Mouse (Mus musculus): ENCODE data around the gene Dhx15. TPM values are rescaled to one million over a fixed set of nuclear protein-coding genes. Genes with fewer than 3 reads are reported as not detected.

The Dhx15 gene
- polyA plus RNA-seq, 2 experiments: 34.9 to 57.4 TPM

DNA sequence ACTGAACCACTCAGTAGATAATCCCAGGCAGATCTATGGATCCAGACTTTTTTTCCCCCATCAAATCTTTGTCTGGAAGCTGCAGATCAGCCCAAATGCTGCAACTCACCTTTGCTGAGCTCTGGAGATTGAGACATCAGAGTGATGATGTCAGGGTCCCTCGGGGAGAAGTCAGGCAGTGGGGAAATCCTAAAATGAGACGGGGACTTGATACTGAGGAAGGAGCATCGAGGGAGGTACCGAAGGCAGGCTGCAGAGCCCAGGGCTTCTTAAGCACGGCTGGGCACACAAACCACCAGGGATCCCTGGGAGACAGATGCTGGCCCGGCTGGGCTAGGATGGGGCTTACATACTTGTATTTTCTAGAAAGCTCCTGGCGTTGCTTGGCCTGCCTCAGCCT lies 64.1 kb downstream of the Dhx15 start:
- Histone ChIP-seq H3K4me1 (replicated peaks; ENCODE audit: control insufficient read depth in 2 of 2, insufficient read depth in 2 of 2, low read length in 1 of 2) (no peaks in the 10 kb centered on the region), H3K27me3 (ENCODE audit: control insufficient read depth, insufficient read depth, low read length) (no peaks in the 10 kb centered on the region), H3K9me3 (ENCODE audit: control insufficient read depth, low read length) (no peaks in the 10 kb centered on the region), H3K9ac (replicated peaks) (no peak overlapping the region), H3K27ac (no peak overlapping the region), H3K4me2 (ENCODE audit: low read depth) (no peak overlapping the region), H3K4me3 (ENCODE audit: insufficient read depth in 1 of 2, low read depth in 2 of 2, low read length in 2 of 2) (no peak overlapping the region), H3K36me3 (replicated peaks; ENCODE audit: control insufficient read depth, insufficient read depth, low read depth) (no peaks in the 10 kb centered on the region)
- TF ChIP-seq CTCF (IDR thresholded peaks at IDR 0.05; ENCODE audit: low read depth): no peak
- no peak for TF ChIP-seq EP300 (IDR thresholded peaks at IDR 0.05; ENCODE audit: low read depth)
- DNase-seq (ENCODE audit: low read depth in 3 of 3, low spot score in 3 of 3) (no peak), ATAC-seq (ENCODE audit: insufficient read depth) (no peak)
- WGBS (ENCODE audit: insufficient replicate concordance): 57% methylated on average over 7 of the region's 7 CpGs

DNA sequence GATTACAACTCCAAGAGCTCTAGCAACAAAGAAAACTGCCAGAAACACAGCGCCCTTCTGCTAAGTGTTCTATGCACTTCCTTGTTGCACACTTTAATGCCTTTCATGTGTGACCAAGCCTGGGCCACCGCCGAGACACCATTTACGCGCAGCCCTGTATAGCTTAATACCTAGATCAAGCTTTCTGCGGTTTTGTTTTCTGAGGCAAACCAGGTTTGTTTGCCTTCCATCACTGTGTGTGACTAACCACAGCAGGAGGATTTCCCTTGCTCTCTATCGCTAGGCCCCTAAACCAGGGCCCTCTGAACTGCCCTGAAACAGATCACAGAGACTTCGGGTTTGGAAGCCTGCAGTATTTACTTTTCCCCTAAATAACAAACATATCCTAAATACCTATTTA lies 64.5 kb downstream of the Dhx15 start:
- Histone ChIP-seq H3K9ac (replicated peaks) (no peak overlapping the region), H3K4me3 (ENCODE audit: insufficient read depth in 1 of 2, low read depth in 2 of 2, low read length in 2 of 2) (no peak overlapping the region), H3K9me3 (ENCODE audit: control insufficient read depth, low read length) (no peaks in the 10 kb centered on the region), H3K27me3 (ENCODE audit: control insufficient read depth, insufficient read depth, low read length) (no peaks in the 10 kb centered on the region), H3K4me2 (ENCODE audit: low read depth) (no peak overlapping the region), H3K36me3 (replicated peaks; ENCODE audit: control insufficient read depth, insufficient read depth, low read depth) (no peaks in the 10 kb centered on the region), H3K27ac (no peak overlapping the region), H3K4me1 (replicated peaks; ENCODE audit: control insufficient read depth in 2 of 2, insufficient read depth in 2 of 2, low read length in 1 of 2) (no peaks in the 10 kb centered on the region)
- TF ChIP-seq EP300 (IDR thresholded peaks at IDR 0.05; ENCODE audit: low read depth): no peak
- TF ChIP-seq CTCF (IDR thresholded peaks at IDR 0.05; ENCODE audit: low read depth): no peak
- 72% methylated on average over 8 of the region's 8 CpGs for WGBS (ENCODE audit: insufficient replicate concordance)
- DNase-seq (ENCODE audit: low read depth in 3 of 3, low spot score in 3 of 3) (no peak), ATAC-seq (ENCODE audit: insufficient read depth) (no peak)

DNA sequence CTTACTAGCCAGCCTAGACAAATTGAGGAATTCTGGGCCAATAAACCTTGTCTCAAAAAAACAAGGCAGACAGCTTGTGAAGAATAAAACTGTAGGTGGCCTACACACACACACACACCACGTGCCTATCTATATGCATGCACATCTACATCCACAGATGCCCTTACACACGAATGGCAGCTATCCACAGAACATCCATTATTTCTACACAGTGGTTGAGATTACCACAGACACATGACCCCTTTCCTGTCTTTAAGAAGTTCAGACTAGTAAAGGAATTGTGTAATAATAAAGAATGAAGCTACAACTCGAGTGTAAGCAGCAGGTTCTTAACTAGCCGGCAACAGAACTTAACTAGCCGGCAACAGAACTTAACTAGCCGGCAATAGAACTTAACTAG lies 68.2 kb downstream of the Dhx15 start:
- TF ChIP-seq EP300 (IDR thresholded peaks at IDR 0.05; ENCODE audit: low read depth) (no peak), CTCF (IDR thresholded peaks at IDR 0.05; ENCODE audit: low read depth) (no peak)
- no peaks in the 10 kb centered on the region for H3K9me3 ChIP-seq (ENCODE audit: control insufficient read depth, low read length)
- H3K4me1 ChIP-seq (replicated peaks; ENCODE audit: control insufficient read depth in 2 of 2, insufficient read depth in 2 of 2, low read length in 1 of 2): no peaks in the 10 kb centered on the region
- H3K9ac ChIP-seq (replicated peaks): no peak overlapping the region
- no peak for ATAC-seq (ENCODE audit: insufficient read depth)
- no peak overlapping the region for H3K27ac ChIP-seq
- H3K4me2 ChIP-seq (ENCODE audit: low read depth): no peak overlapping the region
- WGBS (ENCODE audit: insufficient replicate concordance): 61% methylated on average over 6 of the region's 6 CpGs
- no peaks in the 10 kb centered on the region for H3K36me3 ChIP-seq (replicated peaks; ENCODE audit: control insufficient read depth, insufficient read depth, low read depth)
- H3K4me3 ChIP-seq (ENCODE audit: insufficient read depth in 1 of 2, low read depth in 2 of 2, low read length in 2 of 2): no peak overlapping the region
- no peaks in the 10 kb centered on the region; the same call in 1 of the 2 replicates for H3K27me3 ChIP-seq (ENCODE audit: control insufficient read depth, insufficient read depth, low read length)
- no peak for DNase-seq (ENCODE audit: low read depth in 3 of 3, low spot score in 3 of 3)

DNA sequence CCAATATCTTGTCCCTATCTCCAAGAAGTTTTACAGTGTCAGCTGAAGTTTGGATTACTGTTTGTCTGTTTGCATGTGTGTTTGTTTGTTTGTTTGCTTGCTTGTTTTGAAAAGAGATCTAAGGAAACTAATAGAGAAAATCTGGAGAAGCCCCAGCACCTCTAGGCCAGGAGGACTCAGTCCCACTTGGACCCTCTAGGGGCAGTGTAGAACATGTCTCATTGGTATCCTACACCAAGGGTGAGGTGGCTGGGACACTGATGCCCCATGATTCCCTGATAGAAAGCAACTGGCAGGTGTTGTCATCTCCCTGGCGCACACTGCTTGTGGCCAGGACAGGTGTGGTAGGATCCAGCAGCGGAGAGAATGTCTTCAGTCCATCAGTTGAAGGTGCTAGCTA lies 70.5 kb downstream of the Dhx15 start:
- Histone ChIP-seq H3K9me3 (ENCODE audit: control insufficient read depth, low read length) (no peaks in the 10 kb centered on the region), H3K4me3 (ENCODE audit: insufficient read depth in 1 of 2, low read depth in 2 of 2, low read length in 2 of 2) (no peak overlapping the region), H3K9ac (replicated peaks) (no peak overlapping the region), H3K27ac (no peak overlapping the region), H3K4me1 (replicated peaks; ENCODE audit: control insufficient read depth in 2 of 2, insufficient read depth in 2 of 2, low read length in 1 of 2) (no peaks in the 10 kb centered on the region), H3K36me3 (replicated peaks; ENCODE audit: control insufficient read depth, insufficient read depth, low read depth) (no peaks in the 10 kb centered on the region), H3K27me3 (ENCODE audit: control insufficient read depth, insufficient read depth, low read length) (peaks cover 19% of the 10 kb centered on the region), H3K4me2 (ENCODE audit: low read depth) (no peak overlapping the region)
- TF ChIP-seq CTCF (IDR thresholded peaks at IDR 0.05; ENCODE audit: low read depth) (no peak; the same call in 1 of the 2 replicates), EP300 (IDR thresholded peaks at IDR 0.05; ENCODE audit: low read depth) (no peak)
- no peak for ATAC-seq (ENCODE audit: insufficient read depth)
- no peak for DNase-seq (ENCODE audit: low read depth in 3 of 3, low spot score in 3 of 3)
- WGBS (ENCODE audit: insufficient replicate concordance): 50% methylated on average over 2 of the region's 2 CpGs

DNA sequence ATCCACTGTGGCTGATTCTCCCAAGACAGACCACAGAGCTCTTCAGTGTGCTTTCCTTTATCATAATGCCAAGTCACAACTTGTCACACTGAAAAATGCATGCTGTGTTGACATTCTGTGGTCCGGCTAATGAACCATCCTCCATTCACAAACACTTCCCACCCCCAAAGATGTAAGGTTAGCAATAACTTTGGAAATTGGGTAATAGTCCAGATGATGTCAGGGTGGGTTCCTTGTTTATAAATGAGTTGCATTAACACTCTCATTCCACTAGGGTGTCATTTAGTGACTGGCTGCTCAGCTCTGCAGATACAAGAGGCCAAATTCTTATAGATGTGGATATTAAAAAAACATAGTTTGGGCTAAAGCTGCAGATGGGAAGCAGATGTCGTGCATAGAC lies 71.1 kb downstream of the Dhx15 start:
- H3K9ac ChIP-seq (replicated peaks): no peak overlapping the region
- H3K4me3 ChIP-seq (ENCODE audit: insufficient read depth in 1 of 2, low read depth in 2 of 2, low read length in 2 of 2): no peak overlapping the region
- no peaks in the 10 kb centered on the region for H3K9me3 ChIP-seq (ENCODE audit: control insufficient read depth, low read length)
- H3K4me1 ChIP-seq (replicated peaks; ENCODE audit: control insufficient read depth in 2 of 2, insufficient read depth in 2 of 2, low read length in 1 of 2): no peaks in the 10 kb centered on the region
- ATAC-seq (ENCODE audit: insufficient read depth): no peak
- no peak overlapping the region for H3K4me2 ChIP-seq (ENCODE audit: low read depth)
- 53% methylated on average over 2 of the region's 2 CpGs for WGBS (ENCODE audit: insufficient replicate concordance)
- no peak overlapping the region for H3K27ac ChIP-seq
- H3K27me3 ChIP-seq (ENCODE audit: control insufficient read depth, insufficient read depth, low read length): peaks cover 25% of the 10 kb centered on the region
- H3K36me3 ChIP-seq (replicated peaks; ENCODE audit: control insufficient read depth, insufficient read depth, low read depth): no peaks in the 10 kb centered on the region
- no peak for DNase-seq (ENCODE audit: low read depth in 3 of 3, low spot score in 3 of 3)
- TF ChIP-seq EP300 (IDR thresholded peaks at IDR 0.05; ENCODE audit: low read depth): no peak
- no peak for TF ChIP-seq CTCF (IDR thresholded peaks at IDR 0.05; ENCODE audit: low read depth)

All from liver, embryonic 14.5 days (tissue).